Mouse (Mus musculus) limb, embryonic 14.5 days (tissue): ENCODE results near the gene Trim31. TPM values are rescaled to one million over a fixed set of nuclear protein-coding genes. Genes with fewer than 3 reads are reported as not detected.

Source experiments
- ATAC-seq: fragments of 200-750 bp; cut with Nextera tagmentation; 2 replicates; pipeline ENCODE4 v1.8.0; 2017; ENCODE audit warnings: low read depth, moderate number of reproducible peaks, moderate TSS enrichment; ENCODE audit not compliant: low FRiP score
- DNase-seq: peaks from one replicate; pipeline ENCODE4 v3.0.0-alpha.2; 2015; ENCODE audit warnings: low spot score
- H3K27ac ChIP-seq: fragments of 300-500 bp; sonication (generic); replicated peaks from 2 replicates; pipeline ENCODE4 v1.5.1; 2014; ENCODE audit warnings: low read depth, mild to moderate bottlenecking, low read length, moderate library complexity, mixed read lengths
- H3K27me3 ChIP-seq: fragments of 300-500 bp; sonication (generic); 2 replicates; pipeline ENCODE4 v1.6.1; 2014; ENCODE audit warnings: low read length, mixed read lengths; ENCODE audit not compliant: control insufficient read depth, insufficient read depth
- H3K36me3 ChIP-seq: fragments of 300-500 bp; sonication (generic); 2 replicates; pipeline ENCODE4 v1.6.1; 2014; ENCODE audit warnings: mild to moderate bottlenecking, low read length, moderate library complexity, mixed read lengths; ENCODE audit not compliant: control insufficient read depth, insufficient read depth
- H3K4me1 ChIP-seq: fragments of 300-500 bp; sonication (generic); 2 replicates; pipeline ENCODE4 v1.6.1; 2014; ENCODE audit warnings: antibody characterized with exemption, low read length, mixed read lengths; ENCODE audit not compliant: control insufficient read depth, insufficient read depth
- H3K4me2 ChIP-seq: fragments of 300-500 bp; sonication (generic); replicated peaks from 2 replicates; pipeline ENCODE4 v1.6.1; 2014; ENCODE audit warnings: low read depth, mild to moderate bottlenecking, low read length, moderate library complexity; ENCODE audit not compliant: severe bottlenecking
- H3K4me3 ChIP-seq: fragments of 300-500 bp; sonication (generic); replicated peaks from 2 replicates; pipeline ENCODE4 v1.5.1; 2014; ENCODE audit warnings: low read length
- H3K9ac ChIP-seq: fragments of 300-500 bp; sonication (generic); 2 replicates; pipeline ENCODE4 v1.6.1; 2014; ENCODE audit warnings: mild to moderate bottlenecking, low read depth, low read length, moderate library complexity; ENCODE audit not compliant: severe bottlenecking
- H3K9me3 ChIP-seq: fragments of 300-500 bp; sonication (generic); 2 replicates; pipeline ENCODE4 v1.6.1; 2016; ENCODE audit warnings: low read length; ENCODE audit not compliant: control insufficient read depth
- POLR2A ChIP-seq: fragments of 200-500 bp; IDR thresholded peaks from 2 replicates; pipeline ENCODE4 v1.8.0; 2012; ENCODE audit warnings: inconsistent platforms, mild to moderate bottlenecking, moderate library complexity, borderline replicate concordance; ENCODE audit not compliant: insufficient read depth, insufficient read length; ENCODE audit errors: extremely low read depth
- WGBS: fragments of 180-500 bp; shearing (Covaris S2); extraction: QIAGEN DNeasy Blood & Tissue Kit; methylation state at CpG from one replicate; pipeline ENCODE4 v1.1.7; 2014; 5-methylcytosine and 5-hydroxymethylcytosine counted together
- polyA plus RNA-seq, 2 experiments: library from polyadenylated mRNA; depleted of rRNA in 1 of 2; stranded (reverse) in 1 of 2; unstranded in 1 of 2; fragments of >200 nt; fragmentation: Nextera tagmentation in 1 of 2; extraction: Ambion mirVana in 1 of 2; gene quantifications; 2 replicates each; pipeline versions ENCODE4 v1.2.1 to v1.2.3; 2012 to 2014

The Trim31 gene
- polyA plus RNA-seq, 2 experiments: not detected

- H3K36me3 ChIP-seq: peaks cover 30% of the 10 kb centered on the region
- no peak overlapping the region for H3K27ac ChIP-seq
- no peak overlapping the region for H3K4me3 ChIP-seq
- H3K9ac ChIP-seq: no peak overlapping the region
- DNase-seq (no peak), ATAC-seq (no peak)
- no peaks in the 10 kb centered on the region for H3K27me3 ChIP-seq
- no peak for TF ChIP-seq POLR2A
- no peak overlapping the region for H3K4me2 ChIP-seq
- WGBS: 86% methylated on average over 1 of the region's 1 CpGs
- H3K9me3 ChIP-seq: no peaks in the 10 kb centered on the region
- peaks cover 4% of the 10 kb centered on the region for H3K4me1 ChIP-seq
Measured at GRCm38 (mm10) chr17:36953062-36953461, 55.1 kb downstream of the Trim31 start.

GRCm38 (mm10) chr17:36957999-36958743 is 60.3 kb downstream of the Trim31 start, which contains the start of the genes Znrd1 and Znrd1as:
Gene Znrd1, minus strand, starts transcription at chr17:36958559.
Gene Znrd1as, plus strand, starts transcription at chr17:36958592.
- H3K9me3 ChIP-seq: no peaks in the 10 kb centered on the region
- peak within 1 kb of the TSS; percentile 70 for H3K4me3 ChIP-seq
- DNase-seq (peak; percentile 97), ATAC-seq (peak; percentile 99)
- peaks cover 19% of the 10 kb centered on the region; the same call in 1 of the 2 replicates for H3K36me3 ChIP-seq
- WGBS: under 1% methylated on average over 46 of the region's 46 CpGs
- H3K27ac ChIP-seq: peak within 1 kb of the TSS; percentile 82
- H3K4me2 ChIP-seq: peak within 1 kb of the TSS; percentile 72
- peaks cover 7% of the 10 kb centered on the region for H3K4me1 ChIP-seq
- H3K27me3 ChIP-seq: no peaks in the 10 kb centered on the region
- H3K9ac ChIP-seq: peak within 1 kb of the TSS; percentile 77
- 0 out of 2 replicates have a peak, but pooled peaks have one; percentile 35 for TF ChIP-seq POLR2A

GRCm38 (mm10) chr17:36958884-36959283 is 61.0 kb downstream of the Trim31 start:
- Histone ChIP-seq H3K4me1 (peaks cover 7% of the 10 kb centered on the region), H3K27me3 (no peaks in the 10 kb centered on the region), H3K4me2 (peak overlapping the region; percentile 72), H3K4me3 (peak overlapping the region; percentile 70), H3K9me3 (no peaks in the 10 kb centered on the region), H3K9ac (peak overlapping the region; percentile 77), H3K27ac (peak overlapping the region; percentile 82), H3K36me3 (peaks cover 19% of the 10 kb centered on the region; the same call in 1 of the 2 replicates)
- TF ChIP-seq POLR2A: no peak
- DNase-seq (no peak), ATAC-seq (no peak)
- 10% methylated on average over 12 of the region's 12 CpGs for WGBS

Other genes starting within 250 kb of the Trim31 start
- not detected in 2 replicates for gene H2-M1, start 225.9 kb upstream of the Trim31 start, polyA plus RNA-seq (2012; rRNA removed)
- not detected in 2 replicates for gene H2-M1, start 225.9 kb upstream of the Trim31 start, polyA plus RNA-seq (2014; fragmentation: Nextera tagmentation; extraction: Ambion mirVana)
- gene H2-M10.5, start 125.2 kb upstream of the Trim31 start, polyA plus RNA-seq (2012; rRNA removed): not detected in 2 replicates
- not detected in 2 replicates for gene H2-M10.5, start 125.2 kb upstream of the Trim31 start, polyA plus RNA-seq (2014; fragmentation: Nextera tagmentation; extraction: Ambion mirVana)
- gene H2-M10.6, start 85.9 kb upstream of the Trim31 start, polyA plus RNA-seq (2012; rRNA removed): not detected in 2 replicates
- gene H2-M10.6, start 85.9 kb upstream of the Trim31 start, polyA plus RNA-seq (2014; fragmentation: Nextera tagmentation; extraction: Ambion mirVana): not detected in 2 replicates
- 41.0 and 43.5 TPM in 2 replicates for gene Trim26, start 61.0 kb upstream of the Trim31 start, polyA plus RNA-seq (2012; rRNA removed)
- 33.9 and 38.1 TPM in 2 replicates for gene Trim26, start 61.0 kb upstream of the Trim31 start, polyA plus RNA-seq (2014; fragmentation: Nextera tagmentation; extraction: Ambion mirVana)
- gene Trim15, start 30.9 kb upstream of the Trim31 start, polyA plus RNA-seq (2012; rRNA removed): not detected in 2 replicates
- 0.18 and 0.21 TPM in 2 replicates for gene Trim15, start 30.9 kb upstream of the Trim31 start, polyA plus RNA-seq (2014; fragmentation: Nextera tagmentation; extraction: Ambion mirVana)
- gene Trim10, start 28.5 kb upstream of the Trim31 start, polyA plus RNA-seq (2012; rRNA removed): 0.67 and 0.91 TPM in 2 replicates
- gene Trim10, start 28.5 kb upstream of the Trim31 start, polyA plus RNA-seq (2014; fragmentation: Nextera tagmentation; extraction: Ambion mirVana): 2.7 and 3.1 TPM in 2 replicates
- 0.08 TPM in 1 of 2 replicates, not detected in the other for gene Trim40, start 8.0 kb upstream of the Trim31 start, polyA plus RNA-seq (2012; rRNA removed)
- gene Trim40, start 8.0 kb upstream of the Trim31 start, polyA plus RNA-seq (2014; fragmentation: Nextera tagmentation; extraction: Ambion mirVana): not detected in 2 replicates
- 3.2 and 4.0 TPM in 2 replicates for gene Rnf39, start 44.8 kb downstream of the Trim31 start, polyA plus RNA-seq (2012; rRNA removed)
- 2.8 and 3.5 TPM in 2 replicates for gene Rnf39, start 44.8 kb downstream of the Trim31 start, polyA plus RNA-seq (2014; fragmentation: Nextera tagmentation; extraction: Ambion mirVana)
- gene Ppp1r11, start 53.6 kb downstream of the Trim31 start, polyA plus RNA-seq (2012; rRNA removed): 81.5 and 116 TPM in 2 replicates
- gene Ppp1r11, start 53.6 kb downstream of the Trim31 start, polyA plus RNA-seq (2014; fragmentation: Nextera tagmentation; extraction: Ambion mirVana): 125 and 128 TPM in 2 replicates
- gene Znrd1, start 60.4 kb downstream of the Trim31 start, polyA plus RNA-seq (2012; rRNA removed): 73.7 and 81.6 TPM in 2 replicates
- gene Znrd1, start 60.4 kb downstream of the Trim31 start, polyA plus RNA-seq (2014; fragmentation: Nextera tagmentation; extraction: Ambion mirVana): 103 and 108 TPM in 2 replicates
- gene Znrd1as, start 60.5 kb downstream of the Trim31 start, polyA plus RNA-seq (2012; rRNA removed): 1.8 and 5.9 TPM in 2 replicates
- 5.8 and 5.9 TPM in 2 replicates for gene Znrd1as, start 60.5 kb downstream of the Trim31 start, polyA plus RNA-seq (2014; fragmentation: Nextera tagmentation; extraction: Ambion mirVana)
- 0.53 and 0.58 TPM in 2 replicates for gene 2410137M14Rik, start 83.1 kb downstream of the Trim31 start, polyA plus RNA-seq (2012; rRNA removed)
- not detected in 2 replicates for gene 2410137M14Rik, start 83.1 kb downstream of the Trim31 start, polyA plus RNA-seq (2014; fragmentation: Nextera tagmentation; extraction: Ambion mirVana)
- 6.3 and 7.4 TPM in 2 replicates for gene H2-M5, start 91.4 kb downstream of the Trim31 start, polyA plus RNA-seq (2012; rRNA removed)
- 0.29 and 0.61 TPM in 2 replicates for gene H2-M5, start 91.4 kb downstream of the Trim31 start, polyA plus RNA-seq (2014; fragmentation: Nextera tagmentation; extraction: Ambion mirVana)
- 140 and 149 TPM in 2 replicates for gene Zfp57, start 103.0 kb downstream of the Trim31 start, polyA plus RNA-seq (2012; rRNA removed)
- 85.9 and 86.1 TPM in 2 replicates for gene Zfp57, start 103.0 kb downstream of the Trim31 start, polyA plus RNA-seq (2014; fragmentation: Nextera tagmentation; extraction: Ambion mirVana)
- not detected in 2 replicates for gene Mog, start 125.3 kb downstream of the Trim31 start, polyA plus RNA-seq (2012; rRNA removed)
- 0.35 TPM in 1 of 2 replicates, not detected in the other for gene Mog, start 125.3 kb downstream of the Trim31 start, polyA plus RNA-seq (2014; fragmentation: Nextera tagmentation; extraction: Ambion mirVana)
- gene Gabbr1, start 147.8 kb downstream of the Trim31 start, polyA plus RNA-seq (2012; rRNA removed): 111 and 139 TPM in 2 replicates
- gene Gabbr1, start 147.8 kb downstream of the Trim31 start, polyA plus RNA-seq (2014; fragmentation: Nextera tagmentation; extraction: Ambion mirVana): 8.4 and 11.1 TPM in 2 replicates
- gene Olfr90, start 190.4 kb downstream of the Trim31 start, polyA plus RNA-seq (2012; rRNA removed): not detected in 2 replicates
- not detected in 2 replicates for gene Olfr90, start 190.4 kb downstream of the Trim31 start, polyA plus RNA-seq (2014; fragmentation: Nextera tagmentation; extraction: Ambion mirVana)
- not detected in 2 replicates for gene Olfr91, start 200.2 kb downstream of the Trim31 start, polyA plus RNA-seq (2012; rRNA removed)
- 0.07 TPM in 1 of 2 replicates, not detected in the other for gene Olfr91, start 200.2 kb downstream of the Trim31 start, polyA plus RNA-seq (2014; fragmentation: Nextera tagmentation; extraction: Ambion mirVana)
- gene Olfr92, start 222.0 kb downstream of the Trim31 start, polyA plus RNA-seq (2012; rRNA removed): not detected in 2 replicates
- gene Olfr92, start 222.0 kb downstream of the Trim31 start, polyA plus RNA-seq (2014; fragmentation: Nextera tagmentation; extraction: Ambion mirVana): not detected in 2 replicates